Mouse (Mus musculus) heart, embryonic 15.5 days (tissue): ENCODE data around the gene Trim34b. TPM values are rescaled to one million over a fixed set of nuclear protein-coding genes. Genes with fewer than 3 reads are reported as not detected.
A peak's percentile ranks its signal among the peaks of the same experiment; 100 is the strongest.
"Not testable (repeated sequence)": the region's sequence is repeated elsewhere in the genome, so short reads cannot be mapped to it uniquely, and the experiment has no call there.

Experiments
- ATAC-seq: fragments of 200-750 bp; cut with Nextera tagmentation; replicated peaks from 2 replicates; pipeline ENCODE4 v1.8.0; 2017; ENCODE audit warnings: low read depth, moderate TSS enrichment; ENCODE audit not compliant: insufficient number of reproducible peaks, insufficient read depth, low FRiP score
- H3K27ac ChIP-seq: fragments of 300-500 bp; sonication (generic); 2 replicates; pipeline ENCODE4 v1.5.1; 2015; ENCODE audit warnings: mild to moderate bottlenecking, inconsistent platforms
- H3K27me3 ChIP-seq: fragments of 300-500 bp; sonication (generic); 2 replicates; pipeline ENCODE4 v1.6.1; 2015; ENCODE audit warnings: inconsistent platforms
- H3K36me3 ChIP-seq: fragments of 300-500 bp; sonication (generic); 2 replicates; pipeline ENCODE4 v1.6.1; 2015; ENCODE audit warnings: mild to moderate bottlenecking, inconsistent platforms
- H3K4me1 ChIP-seq: fragments of 300-500 bp; sonication (generic); replicated peaks from 2 replicates; pipeline ENCODE4 v1.6.1; 2015; ENCODE audit warnings: inconsistent platforms
- H3K4me2 ChIP-seq: fragments of 300-500 bp; sonication (generic); 2 replicates; pipeline ENCODE4 v1.6.1; 2015; ENCODE audit warnings: inconsistent platforms, mild to moderate bottlenecking, moderate library complexity
- H3K4me3 ChIP-seq: fragments of 300-500 bp; sonication (generic); 2 replicates; pipeline ENCODE4 v1.5.1; 2015; ENCODE audit warnings: mild to moderate bottlenecking, inconsistent platforms
- H3K9ac ChIP-seq: fragments of 300-500 bp; sonication (generic); 2 replicates; pipeline ENCODE4 v1.6.1; 2015; ENCODE audit warnings: mild to moderate bottlenecking, inconsistent platforms
- H3K9me3 ChIP-seq: fragments of 300-500 bp; sonication (generic); replicated peaks from 2 replicates; pipeline ENCODE4 v1.6.1; 2016; ENCODE audit warnings: inconsistent platforms
- WGBS: fragments of 180-500 bp; shearing (Covaris S2); methylation state at CpG from one replicate; pipeline ENCODE4 v1.1.7; 2015; ENCODE audit warnings: mixed read lengths; 5-methylcytosine and 5-hydroxymethylcytosine counted together
- polyA plus RNA-seq: library from polyadenylated mRNA; unstranded; fragments of >200 nt; fragmentation: Nextera tagmentation; extraction: Ambion mirVana; gene quantifications from 2 replicates; pipeline ENCODE4 v1.2.1, GENCODE M21; 2015

The Trim34b gene
- 0.08 and 0.15 TPM in 2 replicates for polyA plus RNA-seq

DNA sequence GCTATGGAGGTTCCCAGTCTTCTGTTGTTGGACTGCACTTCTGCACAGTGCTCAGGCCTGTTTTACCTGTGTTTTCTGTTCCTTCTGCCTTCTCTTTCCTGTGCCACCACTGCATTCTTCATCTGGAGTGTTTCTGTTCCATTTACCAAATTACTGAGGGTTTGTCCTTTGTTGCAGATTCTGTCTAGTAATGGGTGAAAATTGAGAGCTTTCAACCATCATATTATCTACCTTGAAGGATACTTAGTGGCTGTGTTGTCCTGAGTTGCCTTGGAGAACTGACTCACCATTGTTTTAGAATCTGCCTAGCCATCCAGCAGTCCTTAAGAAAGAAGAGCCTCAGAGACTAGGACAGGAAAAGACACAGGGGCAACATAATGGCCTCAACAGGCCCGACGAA lies at the start of gene Trim34b:
TSS of gene Trim34b (plus strand) at position 301 of the 400 bp plus-strand sequence.
- H3K4me1 ChIP-seq, H3K27ac ChIP-seq, H3K27me3 ChIP-seq, ATAC-seq, H3K9me3 ChIP-seq, H3K36me3 ChIP-seq, H3K4me3 ChIP-seq, H3K4me2 ChIP-seq, H3K9ac ChIP-seq: not testable (repeated sequence)
- 88% methylated on average over 2 of the region's 2 CpGs for WGBS

GRCm38 (mm10) chr7:104287576-104288443 lies 41.5 kb upstream of the Trim34b start, which contains the start of gene Trim5:
Gene Trim5, minus strand, starts transcription at chr7:104288094.
- ATAC-seq, result peak; percentile 89
- not testable (repeated sequence) for H3K9ac ChIP-seq, H3K4me1 ChIP-seq, H3K36me3 ChIP-seq, H3K9me3 ChIP-seq, H3K27me3 ChIP-seq
- H3K4me2 ChIP-seq, result peak within 1 kb of the TSS; percentile 51
- 25% methylated on average over 14 of the region's 14 CpGs for WGBS
- H3K27ac ChIP-seq, result peak within 1 kb of the TSS; percentile 16; the same call in 1 of the 2 replicates
- peak within 1 kb of the TSS; percentile 49 for H3K4me3 ChIP-seq

DNA sequence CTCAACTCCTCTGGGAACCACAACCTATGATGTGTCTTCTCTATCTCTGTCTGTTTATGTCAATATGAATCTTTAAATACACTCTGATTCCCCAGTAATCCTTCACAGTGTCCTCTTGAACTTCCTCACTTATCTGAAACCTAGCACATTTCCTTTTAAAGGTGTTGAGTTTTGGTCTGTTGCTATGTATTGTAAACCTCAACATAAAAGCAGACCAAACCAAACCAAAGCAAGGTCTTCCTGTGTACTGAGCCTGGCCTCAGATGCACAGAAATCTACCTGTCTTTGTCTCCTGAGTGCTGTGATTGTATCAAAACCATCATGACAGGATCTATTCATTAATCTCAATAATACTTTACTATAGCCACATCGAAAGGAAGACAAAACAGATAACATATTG lies 38.6 kb upstream of the Trim34b start:
- Histone ChIP-seq H3K36me3 (no peaks in the 10 kb centered on the region), H3K27me3 (no peaks in the 10 kb centered on the region), H3K4me2 (no peak overlapping the region), H3K9ac (no peak overlapping the region), H3K4me1 (no peaks in the 10 kb centered on the region), H3K9me3 (no peaks in the 10 kb centered on the region), H3K4me3 (no peak overlapping the region), H3K27ac (no peak overlapping the region)
- ATAC-seq, result no peak
- 69% methylated on average over 1 of the region's 1 CpGs for WGBS

- no peaks in the 10 kb centered on the region for H3K36me3 ChIP-seq
- no peaks in the 10 kb centered on the region for H3K27me3 ChIP-seq
- H3K9me3 ChIP-seq, result no peaks in the 10 kb centered on the region
- H3K4me3 ChIP-seq, result no peak overlapping the region
- no peak overlapping the region for H3K27ac ChIP-seq
- no peaks in the 10 kb centered on the region for H3K4me1 ChIP-seq
- H3K4me2 ChIP-seq, result no peak overlapping the region
- ATAC-seq, result no peak
- H3K9ac ChIP-seq, result no peak overlapping the region
- WGBS, result 80% methylated on average over 5 of the region's 5 CpGs
Observed at GRCm38 (mm10) chr7:104291638-104292400, 37.5 kb upstream of the Trim34b start.

- Histone ChIP-seq H3K4me3 (peak overlapping the region; percentile 63), H3K4me1 (no peaks in the 10 kb centered on the region), H3K9me3 (no peaks in the 10 kb centered on the region), H3K4me2 (peak overlapping the region; percentile 59), H3K27me3 (no peaks in the 10 kb centered on the region), H3K9ac (peak overlapping the region; percentile 49), H3K27ac (peak overlapping the region; percentile 74), H3K36me3 (no peaks in the 10 kb centered on the region)
- 0 out of 2 replicates have a peak, but pooled peaks have one; percentile 50 for ATAC-seq
- WGBS, result 6% methylated on average over 15 of the region's 15 CpGs
Observed at GRCm38 (mm10) chr7:104314796-104315353, 14.4 kb upstream of the Trim34b start.

DNA sequence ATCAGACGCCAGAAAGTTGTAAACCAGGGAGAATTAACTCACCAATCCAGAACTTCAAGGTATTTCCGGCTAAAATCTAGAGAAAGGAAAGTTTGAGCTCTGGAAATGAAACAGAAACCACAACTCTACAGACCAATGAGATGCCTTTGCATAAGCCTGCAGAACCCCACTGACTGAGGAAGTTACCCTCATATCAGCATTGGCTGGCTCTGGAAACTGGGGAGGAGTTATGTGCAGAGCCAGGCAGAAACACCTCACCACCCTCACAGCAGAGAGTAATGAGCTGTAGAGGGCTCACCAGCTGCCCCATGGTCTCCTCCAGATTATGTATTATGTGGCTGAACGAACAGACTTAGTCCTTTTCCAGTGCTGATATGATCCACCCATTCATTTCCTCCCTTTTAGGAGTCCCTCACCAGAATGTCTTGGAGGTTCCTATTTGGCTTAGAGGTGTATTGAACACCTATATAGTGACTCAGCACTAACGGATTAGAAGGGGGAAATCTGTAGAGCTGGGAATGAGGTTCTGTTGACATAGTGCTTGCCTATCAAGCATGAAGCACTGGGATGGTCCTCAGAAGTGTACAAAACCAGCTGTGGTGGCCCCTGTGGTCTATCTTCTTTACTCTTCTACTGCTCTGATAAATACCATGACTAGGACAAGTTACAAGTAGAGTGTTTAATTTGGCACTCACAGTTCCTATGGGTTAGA lies 13.7 kb upstream of the Trim34b start, which contains the start of gene Trim12a:
TSS of gene Trim12a (minus strand) at position 98 of the 712 bp plus-strand sequence.
- Histone ChIP-seq H3K27ac (peak within 1 kb of the TSS; percentile 74), H3K9ac (peak within 1 kb of the TSS; percentile 49), H3K4me2 (peak within 1 kb of the TSS; percentile 59), H3K4me3 (peak within 1 kb of the TSS; percentile 63)
- peak; percentile 93 for ATAC-seq
- H3K36me3 ChIP-seq, H3K27me3 ChIP-seq, H3K9me3 ChIP-seq, H3K4me1 ChIP-seq: not testable (repeated sequence)
- WGBS, result 17% methylated on average over 4 of the region's 4 CpGs

DNA sequence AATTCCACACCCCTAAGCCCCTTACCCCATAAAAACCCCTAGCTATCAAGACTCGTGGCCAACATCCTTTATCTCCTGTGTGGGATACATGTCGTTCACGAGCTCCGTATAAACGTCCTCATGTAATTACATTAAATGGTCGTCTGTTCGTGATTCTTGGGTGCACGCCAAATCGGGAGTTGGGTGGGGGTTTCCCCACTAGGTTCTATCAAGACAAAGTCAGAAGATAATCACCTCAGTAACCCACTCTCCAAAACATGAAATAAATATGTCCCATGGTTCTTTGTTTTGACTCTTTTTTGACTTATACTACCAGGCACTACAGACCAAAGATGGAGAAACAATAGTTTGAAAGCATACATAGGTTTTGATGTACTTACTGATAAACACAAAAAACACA lies 7.2 kb upstream of the Trim34b start:
- Histone ChIP-seq H3K9ac (no peak overlapping the region), H3K27ac (no peak overlapping the region), H3K4me2 (no peak overlapping the region), H3K4me1 (no peaks in the 10 kb centered on the region), H3K4me3 (no peak overlapping the region), H3K27me3 (no peaks in the 10 kb centered on the region), H3K9me3 (no peaks in the 10 kb centered on the region), H3K36me3 (no peaks in the 10 kb centered on the region)
- no peak for ATAC-seq
- 61% methylated on average over 9 of the region's 9 CpGs for WGBS

DNA sequence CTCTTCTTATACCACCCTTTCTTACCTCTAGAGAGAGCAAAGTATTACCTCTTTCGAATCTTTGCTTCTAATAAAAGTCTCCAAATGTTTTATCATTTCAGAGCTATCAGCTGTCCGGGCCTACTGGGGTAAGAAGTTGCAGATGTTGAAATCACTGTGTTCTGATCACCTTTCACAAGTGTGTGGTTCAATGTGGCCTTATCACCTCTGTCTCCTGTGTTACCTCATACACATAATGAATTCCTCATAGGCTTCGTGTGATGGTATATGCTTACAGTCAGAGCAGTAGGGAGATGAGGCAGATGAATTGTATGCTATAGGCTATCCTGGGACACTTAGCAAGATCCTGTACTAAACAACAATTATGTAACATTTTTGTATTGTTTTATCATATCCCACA lies 6.3 kb downstream of the Trim34b start:
- 65% methylated on average over 3 of the region's 3 CpGs for WGBS
- not testable (repeated sequence) for ATAC-seq, H3K27ac ChIP-seq, H3K9ac ChIP-seq, H3K27me3 ChIP-seq, H3K4me1 ChIP-seq, H3K9me3 ChIP-seq, H3K36me3 ChIP-seq, H3K4me2 ChIP-seq, H3K4me3 ChIP-seq

- H3K4me3 ChIP-seq, ATAC-seq, H3K36me3 ChIP-seq, H3K9ac ChIP-seq, H3K9me3 ChIP-seq, H3K27me3 ChIP-seq, H3K27ac ChIP-seq, H3K4me2 ChIP-seq, H3K4me1 ChIP-seq: not testable (repeated sequence)
- WGBS, result 83% methylated on average over 4 of the region's 4 CpGs
Observed at GRCm38 (mm10) chr7:104340744-104341143, 11.5 kb downstream of the Trim34b start.

GRCm38 (mm10) chr7:104348043-104348442 lies 18.8 kb downstream of the Trim34b start:
- 82% methylated on average over 4 of the region's 4 CpGs for WGBS
- not testable (repeated sequence) for H3K27me3 ChIP-seq

More at GRCm38 (mm10) chr7:104348043-104348442, 18.8 kb downstream of the Trim34b start:
- H3K36me3 ChIP-seq, H3K4me2 ChIP-seq, H3K4me1 ChIP-seq, H3K27ac ChIP-seq, H3K9ac ChIP-seq, ATAC-seq, H3K4me3 ChIP-seq, H3K9me3 ChIP-seq: not testable (repeated sequence)
